Mouse (Mus musculus): ENCODE results near the gene Gm4131.

DNA sequence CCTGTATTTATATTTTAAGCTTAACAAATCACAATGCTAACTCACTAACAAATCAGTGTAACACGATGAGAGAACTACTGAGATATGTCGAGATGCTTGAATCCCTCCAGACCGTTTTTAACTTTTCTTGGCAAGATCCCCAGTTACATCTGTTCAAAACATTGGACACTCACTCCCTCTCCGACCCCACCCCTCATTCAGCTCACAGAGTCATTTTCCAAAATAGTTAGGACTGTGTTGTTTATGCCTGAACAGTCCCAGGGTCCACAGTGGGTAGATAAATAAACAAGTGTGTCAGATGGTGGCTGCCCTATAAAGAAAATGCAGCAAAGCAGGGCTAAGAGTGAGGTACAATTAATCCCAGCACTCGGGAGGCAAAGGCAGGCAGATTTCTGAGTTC, 29.7 kb downstream of the Gm4131 start:
- TF ChIP-seq CTCF (IDR thresholded peaks at IDR 0.05) (no peak), EP300 (IDR thresholded peaks at IDR 0.05) (no peak)

All from lung, postnatal 0 days (tissue).